Mouse (Mus musculus): ENCODE measurements at regions not wholly inside any gene's neighbourhood (a gene's known extent, or its start where the extent isn't known, plus 50 kb on each side); places are given as distances from the start of the nearest gene placed in this dataset.

DNA sequence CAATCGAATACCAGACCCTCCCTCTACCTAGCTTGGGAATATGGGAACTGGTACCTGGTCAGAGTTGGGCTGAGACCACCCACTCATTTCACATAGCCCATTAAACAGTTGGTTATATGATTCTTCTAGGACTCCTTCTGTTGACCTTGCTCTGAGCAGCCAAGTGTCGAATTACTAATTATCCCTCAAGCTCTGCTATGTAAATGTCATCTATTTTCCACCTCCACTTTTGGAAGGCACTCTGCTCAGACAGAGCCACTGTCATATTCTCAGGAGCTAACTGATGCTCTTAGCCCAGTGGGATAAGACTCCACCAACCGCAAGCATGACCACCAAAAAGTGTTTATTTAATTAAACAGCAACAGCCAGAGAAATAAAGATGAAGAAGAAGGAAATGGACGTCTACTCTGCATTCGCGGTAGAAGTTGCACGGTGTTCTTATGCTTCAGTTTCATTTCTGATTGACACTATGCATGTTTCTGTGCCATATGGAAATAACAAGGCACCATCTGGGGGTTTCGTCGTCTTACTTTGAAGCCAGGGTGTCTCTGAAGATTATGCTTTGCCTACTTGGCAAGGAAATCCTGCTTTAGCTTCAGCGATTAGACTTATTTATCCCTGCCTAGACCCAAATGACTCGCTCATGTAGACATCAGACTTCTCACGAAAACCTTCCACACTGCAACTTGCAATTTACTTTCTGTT lies 206.5 kb downstream of the Csl start:
- ChIA-PET CTCF (no interaction called here), POLR2A (no interaction called here)

DNA sequence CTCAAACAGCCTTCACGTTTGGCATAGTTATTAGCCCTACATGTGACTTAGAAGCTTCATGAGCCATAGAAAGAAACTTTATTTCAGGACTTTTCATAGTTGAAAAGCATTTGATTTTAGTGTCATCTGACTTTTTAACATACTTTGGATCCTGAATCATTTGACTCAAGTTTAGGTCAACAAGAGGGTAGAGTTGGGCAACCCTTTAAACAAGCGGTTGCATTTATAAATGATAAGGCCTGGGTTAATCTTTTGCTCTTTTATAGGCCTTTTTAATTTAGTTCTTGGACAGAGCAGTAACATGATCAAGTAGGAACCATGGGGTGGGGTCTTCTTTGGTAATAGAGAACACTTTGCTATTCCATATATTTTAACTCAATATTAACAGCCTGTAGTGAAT lies 204.4 kb downstream of the Csl start:
- ChIA-PET CTCF (no interaction called here), POLR2A (no interaction called here)

DNA sequence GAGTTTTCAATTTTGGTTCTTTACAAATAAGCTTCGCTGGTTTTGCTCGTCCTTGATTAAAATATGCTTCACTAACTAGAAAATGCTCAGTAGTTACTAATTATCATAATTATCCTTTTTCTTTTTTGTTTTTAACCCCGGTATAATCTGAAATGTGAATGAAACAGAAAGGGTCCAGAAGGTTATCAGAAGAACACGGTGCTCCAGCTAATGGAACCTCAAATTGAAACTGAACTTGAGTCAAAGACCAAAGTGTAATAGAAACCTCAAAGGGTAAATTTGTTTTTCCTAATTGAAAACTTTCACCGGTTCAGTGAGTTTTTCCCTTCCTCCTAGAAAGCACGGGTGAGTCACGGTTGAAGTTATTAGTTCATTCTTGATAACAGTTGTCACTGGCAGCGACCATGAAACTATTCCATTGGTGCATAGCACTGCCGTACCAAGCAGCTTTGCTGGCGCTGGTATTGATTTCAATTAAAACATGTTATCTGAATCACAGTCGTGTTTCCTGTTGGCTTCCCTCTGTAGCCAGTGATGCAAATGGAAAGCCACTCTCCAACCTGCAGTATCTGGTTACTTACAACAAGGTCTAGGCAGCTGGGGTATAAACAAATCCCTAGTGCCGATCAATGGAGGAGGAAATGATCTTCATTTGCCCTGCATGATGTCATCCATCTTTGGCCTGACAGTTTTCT lies 203.7 kb downstream of the Csl start:
- ChIA-PET CTCF (no interaction called here), POLR2A (interaction anchor here in 1 of 4 experiments (0.5 kb wide), 1 partner anchor 78 kb away, joined by 5 read pairs; no protein-coding TSS in a partner anchor)

- ChIA-PET CTCF (interaction anchor here in 1 of 4 experiments (0.6 kb wide), 1 partner anchor 9 kb away, joined by 3 read pairs; no protein-coding TSS in a partner anchor), POLR2A (interaction anchor here in 1 of 4 experiments (0.5 to 0.6 kb wide), 2 partner anchors 79 to 350 kb away, joined by 5 to 6 read pairs; no protein-coding TSS in a partner anchor)
These were observed 203.0 kb downstream of the Csl start for GRCm38 (mm10) chr10:99556353-99557036.

- ChIA-PET CTCF (interaction anchor here in 1 of 4 experiments (0.6 kb wide), 1 partner anchor 42 kb away, joined by 5 read pairs; no protein-coding TSS in a partner anchor), POLR2A (interaction anchor here in 1 of 4 experiments (0.7 kb wide), 1 partner anchor 22 kb away, joined by 3 read pairs; no protein-coding TSS in a partner anchor)
These were observed 200.8 kb downstream of the Csl start for GRCm38 (mm10) chr10:99558656-99559055.

GRCm38 (mm10) chr10:99561166-99561818 lies 198.2 kb downstream of the Csl start:
- CTCF ChIA-PET, result no interaction called here
- POLR2A ChIA-PET, result interaction anchor here in 1 of 4 experiments (0.6 kb wide), 1 partner anchor 410 kb away, joined by 4 read pairs; no protein-coding TSS in a partner anchor

GRCm38 (mm10) chr10:99564605-99565004 lies 194.9 kb downstream of the Csl start:
- POLR2A ChIA-PET, result no interaction called here
- CTCF ChIA-PET, result no interaction called here

GRCm38 (mm10) chr10:99568424-99568823 lies 191.0 kb downstream of the Csl start:
- ChIA-PET POLR2A (no interaction called here), CTCF (no interaction called here)

- POLR2A ChIA-PET, result no interaction called here
- CTCF ChIA-PET, result interaction anchor here in 1 of 4 experiments (1.2 kb wide), 1 partner anchor 408 kb away, joined by 3 read pairs; no protein-coding TSS in a partner anchor
These were observed 189.3 kb downstream of the Csl start for GRCm38 (mm10) chr10:99570190-99570589.

GRCm38 (mm10) chr10:99573997-99574396 lies 185.5 kb downstream of the Csl start:
- CTCF ChIA-PET, result interaction anchor here in 1 of 4 experiments (1.5 kb wide), 1 partner anchor 41 kb away, joined by 3 read pairs; no protein-coding TSS in a partner anchor
- POLR2A ChIA-PET, result no interaction called here

- POLR2A ChIA-PET, result no interaction called here
- CTCF ChIA-PET, result interaction anchor here in 1 of 4 experiments (1.5 kb wide), 1 partner anchor 40 kb away, joined by 3 read pairs; no protein-coding TSS in a partner anchor
These were observed 184.2 kb downstream of the Csl start for GRCm38 (mm10) chr10:99575294-99575693.

GRCm38 (mm10) chr10:99576301-99576700 lies 183.2 kb downstream of the Csl start:
- ChIA-PET POLR2A (no interaction called here), CTCF (interaction anchor here in 1 of 4 experiments (0.8 kb wide), 1 partner anchor 39 kb away, joined by 4 read pairs; no protein-coding TSS in a partner anchor)

DNA sequence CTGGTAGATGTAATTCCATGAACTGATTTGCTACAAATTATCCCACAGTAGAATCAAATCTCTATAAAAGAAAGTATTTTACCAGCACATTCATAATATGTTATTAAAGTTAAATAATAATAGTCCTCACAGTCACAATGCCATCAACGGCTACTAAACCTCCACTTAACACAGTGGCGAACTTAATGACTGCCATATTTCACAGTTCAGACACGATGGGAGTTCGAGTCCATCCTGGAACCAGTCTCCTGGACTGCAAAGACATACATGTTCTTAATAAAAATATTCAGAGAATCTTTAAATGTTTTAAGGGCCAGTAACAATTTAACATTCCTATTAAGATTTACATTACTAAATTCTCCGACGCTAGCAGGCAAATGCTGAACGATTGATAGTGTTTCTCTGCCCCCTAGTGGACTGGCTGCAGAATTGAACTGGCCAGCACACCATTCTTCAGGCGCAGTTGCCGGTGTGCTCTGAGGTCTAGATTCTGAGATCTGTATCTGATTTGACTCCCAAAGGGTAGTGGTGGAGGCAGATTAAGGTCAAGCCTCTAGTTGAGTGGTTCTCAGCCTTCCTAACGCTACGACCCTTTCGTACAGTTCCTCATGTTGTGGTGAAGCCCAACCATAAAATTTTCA lies 182.3 kb downstream of the Csl start:
- POLR2A ChIA-PET, result interaction anchor here in 1 of 4 experiments (0.6 kb wide), 1 partner anchor 335 kb away, joined by 6 read pairs; no protein-coding TSS in a partner anchor
- CTCF ChIA-PET, result interaction anchor here in 1 of 4 experiments (0.9 to 1.3 kb wide), 3 partner anchors 386 to 415 kb away, joined by 3 to 4 read pairs (median 4); no protein-coding TSS in a partner anchor

GRCm38 (mm10) chr10:99578366-99578765 lies 181.1 kb downstream of the Csl start:
- ChIA-PET POLR2A (no interaction called here), CTCF (interaction anchor here in 2 of 4 experiments (0.5 to 1.3 kb wide), 4 partner anchors 290 to 416 kb away, joined by 3 to 4 read pairs (median 4); no protein-coding TSS in a partner anchor)

DNA sequence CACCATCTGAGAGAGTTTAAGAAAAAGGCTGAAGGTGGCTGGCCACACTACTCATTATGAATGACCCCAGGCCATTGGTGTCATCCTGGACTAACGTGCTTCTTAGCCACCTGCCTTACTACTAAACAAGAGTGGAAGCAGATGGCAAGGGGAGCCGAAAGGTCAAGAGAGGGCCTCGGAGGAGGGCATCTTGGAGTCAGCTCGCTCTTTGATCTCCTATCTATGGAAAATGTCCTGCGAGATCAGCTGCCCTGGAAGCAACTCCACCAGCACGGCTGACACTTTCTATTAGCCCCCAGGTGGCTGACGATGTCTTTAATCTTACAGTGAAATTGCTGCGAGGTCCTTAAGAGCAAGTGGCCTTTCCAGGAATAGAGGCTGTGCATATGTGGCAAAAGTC lies 179.3 kb downstream of the Csl start:
- CTCF ChIA-PET, result interaction anchor here in 1 of 4 experiments (1.0 kb wide), 1 partner anchor 417 kb away, joined by 4 read pairs; no protein-coding TSS in a partner anchor
- POLR2A ChIA-PET, result no interaction called here

DNA sequence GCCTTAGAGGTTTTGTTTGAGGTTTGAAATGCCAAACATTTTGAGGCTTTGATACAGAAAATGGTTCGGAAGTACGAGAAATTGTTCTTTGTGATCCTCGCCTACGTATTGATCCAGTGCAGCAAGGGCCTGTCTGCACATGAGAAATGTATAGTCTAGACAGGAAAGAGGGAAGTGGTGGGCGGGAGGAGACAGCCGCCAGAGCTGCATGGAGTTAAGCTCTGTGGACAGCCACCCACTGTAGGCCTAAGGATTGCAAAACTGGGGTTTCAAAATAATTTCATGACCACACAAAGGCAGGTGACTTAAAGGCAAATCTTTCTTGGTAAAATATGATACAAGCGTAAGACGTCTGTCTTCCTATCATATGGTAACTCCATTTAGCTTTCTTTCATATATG lies 178.4 kb downstream of the Csl start:
- CTCF ChIA-PET, result no interaction called here

DNA sequence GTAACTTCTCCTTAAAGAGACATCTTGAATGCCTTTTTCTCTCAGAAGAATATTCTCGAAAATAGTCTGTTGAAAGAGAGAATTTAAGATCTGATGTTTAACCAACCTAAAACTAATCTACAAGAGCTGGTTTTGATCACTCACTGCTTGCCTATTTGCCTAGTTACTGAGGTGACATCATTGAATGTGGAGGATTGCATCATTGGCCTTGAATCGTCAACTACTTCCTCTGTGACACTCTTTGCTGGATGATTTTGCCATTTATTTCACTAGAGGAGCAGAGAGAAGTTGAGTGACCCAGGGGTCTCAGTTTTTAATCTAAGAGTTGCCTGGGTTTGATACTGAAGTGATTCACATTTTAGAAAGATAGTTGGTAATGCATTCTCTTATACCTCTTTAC lies 174.6 kb downstream of the Csl start:
- ChIA-PET POLR2A (no interaction called here), CTCF (no interaction called here)

More for the DNA sequence above, 178.4 kb downstream of the Csl start:
- POLR2A ChIA-PET, result no interaction called here

DNA sequence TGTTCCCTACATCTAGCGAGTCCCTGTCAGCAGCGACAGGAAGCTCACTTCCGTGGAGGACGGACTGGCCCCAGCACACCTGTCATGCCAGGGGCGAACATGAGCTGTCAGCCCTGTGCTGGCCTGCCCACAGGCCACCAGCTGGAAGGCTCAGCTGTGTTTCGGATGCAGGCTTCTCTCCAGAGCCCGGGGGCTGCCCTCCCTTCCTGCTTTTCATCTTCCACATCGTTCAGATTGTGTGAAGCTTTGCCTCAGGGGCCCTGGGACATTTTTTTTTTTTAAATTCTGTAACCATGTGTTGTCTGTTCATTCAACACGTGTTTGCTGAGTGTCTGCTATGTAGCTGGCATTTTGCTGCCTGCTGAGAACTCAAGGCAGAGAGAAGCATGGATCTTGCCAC lies 167.2 kb downstream of the Csl start:
- CTCF ChIA-PET, result interaction anchor here in 1 of 4 experiments (1.0 to 1.2 kb wide), 2 partner anchors 24 to 430 kb away, joined by 4 to 6 read pairs; no protein-coding TSS in a partner anchor
- POLR2A ChIA-PET, result no interaction called here
